Mouse (Mus musculus): ENCODE results near the gene Rpl26.
"Not testable (repeated sequence)": the region's sequence is repeated elsewhere in the genome, so short reads cannot be mapped to it uniquely, and the experiment has no call there.

Gene Rpl26

GRCm38 (mm10) chr11:68924749-68925148 is 23.4 kb downstream of the Rpl26 start:
- no peak for DNase-seq

- no peak for DNase-seq
These were observed 25.6 kb downstream of the Rpl26 start, which contains the start of gene Odf4 for GRCm38 (mm10) chr11:68926981-68927380. TSS of gene Odf4 (minus strand) at chr11:68927081.

DNA sequence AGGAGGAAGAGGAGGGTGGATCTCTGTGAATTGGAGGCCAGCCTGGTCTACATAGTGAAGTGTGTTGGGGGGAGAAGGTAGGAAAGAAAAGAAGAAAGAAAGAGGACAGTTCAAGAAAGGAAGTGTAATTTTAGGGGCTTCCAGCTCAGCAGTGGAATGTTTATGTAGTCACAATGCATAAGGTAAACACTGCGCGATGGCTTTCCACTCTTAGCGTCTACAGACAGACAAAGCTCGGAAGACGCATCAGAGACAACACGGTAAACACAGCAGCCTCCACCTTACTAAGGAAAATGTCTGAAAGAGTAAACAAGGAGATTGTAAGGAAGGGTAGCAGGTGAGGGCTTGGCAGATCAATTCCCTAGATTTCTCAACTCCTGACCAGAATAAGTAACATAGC is 28.6 kb downstream of the Rpl26 start:
- DNase-seq = no peak

DNA sequence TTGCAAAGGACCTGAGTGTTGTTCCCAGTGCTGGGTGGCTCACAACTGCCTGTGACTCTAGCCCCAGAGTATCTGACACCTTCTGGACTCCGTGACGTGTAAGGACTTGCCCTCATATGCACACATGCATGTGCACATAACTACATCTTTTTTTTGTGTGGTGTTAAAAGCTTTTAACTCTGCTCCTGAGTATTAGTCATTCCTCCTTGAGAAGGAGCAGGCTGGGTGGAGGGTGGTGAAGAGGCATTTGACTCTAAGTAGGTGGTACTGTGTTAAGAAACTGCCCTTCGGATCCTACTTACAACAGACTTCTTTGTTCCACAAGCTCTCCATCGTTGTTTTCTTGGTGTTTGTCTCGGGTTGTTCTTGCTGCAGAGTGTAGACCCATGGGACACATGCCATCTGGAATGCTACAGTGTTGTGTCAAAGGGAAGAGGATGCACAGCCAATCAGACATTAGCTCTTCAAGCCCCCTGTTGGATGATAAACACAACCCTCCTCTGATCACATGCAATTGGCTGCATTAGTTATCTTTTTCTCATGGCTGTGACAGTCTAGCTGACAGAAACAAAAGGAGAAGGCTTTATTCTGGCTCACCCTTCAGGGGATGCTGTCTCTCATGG is 32.6 kb downstream of the Rpl26 start:
- peak; percentile 35 for DNase-seq

DNA sequence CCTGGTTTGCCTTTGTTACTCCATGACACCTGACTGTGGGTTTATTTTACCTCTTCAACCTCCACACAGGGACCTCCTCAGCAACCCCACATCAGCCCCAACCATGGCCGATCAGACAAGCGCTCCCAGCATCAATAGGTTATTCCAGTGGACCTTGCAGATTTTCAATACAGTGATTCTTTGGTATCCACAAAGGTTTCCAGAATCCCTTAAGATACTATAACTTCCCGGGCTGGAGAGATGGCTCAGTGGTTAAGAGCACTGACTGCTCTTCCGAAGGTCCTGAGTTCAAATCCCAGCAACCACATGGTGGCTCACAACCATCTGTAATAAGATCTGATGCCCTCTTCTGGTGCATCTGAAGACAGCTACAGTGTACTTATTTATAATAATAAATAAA is 35.6 kb downstream of the Rpl26 start:
- not testable (repeated sequence) for DNase-seq

- peak; percentile 98 for DNase-seq
These were observed 38.3 kb downstream of the Rpl26 start for GRCm38 (mm10) chr11:68939451-68940304.

DNA sequence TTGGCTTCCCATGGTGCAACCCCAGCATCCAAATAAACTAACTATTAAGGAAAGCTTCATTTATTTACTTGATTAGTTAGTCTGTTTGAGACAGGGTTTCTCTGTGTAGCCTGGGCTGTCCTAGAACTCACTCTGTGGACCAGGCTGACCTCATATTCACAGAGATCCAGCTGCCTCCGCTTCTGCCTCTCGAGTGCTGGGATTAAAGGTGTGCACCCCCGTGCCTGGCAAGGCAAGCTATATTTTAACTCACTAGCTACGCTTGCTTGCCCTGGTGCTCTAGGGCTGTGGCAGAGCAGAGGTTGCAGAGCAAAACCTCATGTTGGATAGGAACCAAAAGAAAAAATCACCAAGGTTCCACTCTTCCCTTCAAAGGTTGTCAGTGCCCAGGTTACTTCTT is 39.1 kb downstream of the Rpl26 start:
- DNase-seq = no peak

DNA sequence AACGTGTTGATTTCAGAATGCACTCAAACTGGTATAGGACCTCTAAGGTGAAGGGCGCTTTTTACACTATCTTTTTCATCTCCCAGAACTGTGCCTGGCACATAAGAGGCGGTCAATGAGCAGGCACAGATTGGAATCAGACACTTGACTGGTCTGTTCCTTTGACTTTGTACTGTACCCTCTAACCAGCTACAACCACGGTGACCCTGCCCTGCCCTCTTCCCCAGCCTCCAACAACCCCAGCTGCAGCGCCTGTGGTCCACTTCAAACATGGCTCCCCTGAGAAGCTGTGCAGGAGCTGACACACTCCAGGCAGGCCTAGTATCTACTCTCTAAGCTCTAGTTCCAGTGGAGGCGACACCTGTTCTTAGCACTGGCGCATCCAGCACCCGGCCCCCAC is 41.3 kb downstream of the Rpl26 start:
- DNase-seq = no peak

DNA sequence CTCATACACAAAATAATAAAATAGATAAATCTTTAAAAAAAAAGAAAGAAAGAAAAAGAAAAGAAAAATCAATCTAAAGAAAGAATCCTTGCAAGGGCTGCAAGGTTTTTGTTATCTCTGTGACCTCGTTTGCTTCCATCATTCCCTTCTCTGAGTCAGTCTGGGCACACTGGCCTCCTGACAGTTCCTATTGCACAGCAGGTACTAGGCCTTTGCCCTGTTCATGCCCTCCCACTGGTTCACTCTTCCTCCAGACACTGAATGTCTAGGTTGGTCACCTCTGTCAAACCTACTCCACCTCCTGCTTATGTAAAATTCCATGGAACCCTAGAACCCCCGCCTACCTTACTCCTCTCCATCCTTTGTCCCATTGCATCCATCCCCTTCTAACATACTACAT is 43.9 kb downstream of the Rpl26 start:
- no peak for DNase-seq

DNA sequence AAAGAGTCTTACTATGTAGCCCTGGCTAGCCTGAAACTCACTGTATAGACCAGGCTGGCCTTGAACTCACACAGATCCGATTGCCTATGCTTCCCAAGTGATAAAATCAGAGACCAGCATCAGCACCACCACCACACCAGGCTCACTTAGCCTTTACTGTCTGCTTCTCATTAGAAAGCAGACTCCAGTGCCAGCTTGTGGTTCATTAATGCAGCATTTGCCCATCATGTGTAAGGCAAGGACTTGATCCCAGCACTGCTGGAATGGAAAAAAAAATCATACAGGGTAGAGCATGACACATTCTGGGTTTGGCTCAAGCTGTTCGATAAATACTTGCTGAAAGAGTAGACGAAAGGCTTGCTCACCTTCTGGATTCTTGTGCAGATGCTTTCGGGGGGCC is 44.6 kb downstream of the Rpl26 start:
- no peak for DNase-seq

- peak; percentile 62 for DNase-seq
These were observed 45.5 kb downstream of the Rpl26 start for GRCm38 (mm10) chr11:68946806-68947440.

DNA sequence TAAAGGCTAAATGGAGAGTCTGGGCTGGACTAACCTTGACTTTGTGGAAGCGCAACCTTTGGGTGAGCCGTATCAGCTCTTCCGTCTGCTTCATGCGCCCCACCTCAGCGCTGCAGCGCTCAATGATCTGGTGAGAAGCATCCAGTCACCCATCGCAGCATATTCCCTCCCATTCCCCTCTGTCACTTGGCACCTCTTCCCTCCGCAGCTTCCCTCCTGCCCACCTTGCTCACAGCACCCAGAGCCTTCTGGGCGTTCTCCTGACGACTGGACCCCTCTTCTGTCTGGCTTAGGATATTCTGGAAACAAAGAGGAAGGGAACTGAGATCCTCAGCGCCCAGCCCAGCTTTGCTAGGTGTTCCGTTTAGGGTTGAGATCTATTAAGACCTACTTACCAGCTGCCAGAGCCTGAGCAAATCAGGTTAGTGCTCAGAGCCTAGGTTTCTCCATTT is 46.2 kb downstream of the Rpl26 start:
- DNase-seq = peak; percentile 79

GRCm38 (mm10) chr11:68953903-68954302 is 52.5 kb downstream of the Rpl26 start:
- peak; percentile 21 for DNase-seq

DNA sequence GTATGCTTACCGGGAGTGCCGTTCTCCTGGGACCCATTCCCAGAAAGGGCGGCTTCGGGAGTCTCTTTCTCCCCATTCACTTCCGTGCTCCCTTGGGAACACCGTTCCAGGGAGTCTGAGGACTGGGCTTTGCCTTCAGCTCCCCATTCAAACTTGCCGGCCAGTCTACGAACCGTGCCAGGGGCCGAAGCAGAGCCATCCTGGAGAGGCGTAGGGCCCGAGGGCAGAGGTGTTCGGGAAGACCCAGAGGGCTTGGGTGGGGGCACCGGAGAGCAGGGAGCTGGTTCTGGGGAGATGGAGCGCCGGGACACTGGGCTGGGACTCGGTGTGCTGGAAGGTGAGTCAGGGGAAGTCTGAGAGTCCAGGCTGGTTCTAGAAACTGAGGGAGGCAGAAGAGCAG is 53.0 kb downstream of the Rpl26 start:
- peak; percentile 42 for DNase-seq

DNA sequence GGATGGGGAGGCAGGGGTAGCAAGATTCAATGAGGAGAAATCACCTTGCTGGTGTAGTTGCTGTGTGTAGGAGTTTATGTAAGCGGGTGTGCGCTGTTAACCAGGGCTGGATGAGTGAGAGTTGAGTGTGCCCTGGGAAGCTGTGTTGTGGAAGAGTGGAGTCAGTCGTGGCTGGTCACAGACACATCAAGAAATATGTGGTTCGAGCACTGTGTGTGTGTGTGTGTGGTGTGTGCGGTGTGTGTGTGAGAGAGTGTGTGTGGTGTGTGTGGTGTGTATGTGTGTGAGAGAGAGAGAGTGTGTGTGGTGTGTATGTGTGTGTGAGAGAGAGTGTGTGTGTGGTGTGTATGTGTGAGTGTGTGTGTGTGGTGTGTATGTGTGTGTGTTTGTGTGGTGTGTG is 54.1 kb downstream of the Rpl26 start:
- no peak for DNase-seq

- DNase-seq = no peak
These were observed 54.7 kb downstream of the Rpl26 start for GRCm38 (mm10) chr11:68956107-68956506.

Measured in retina, postnatal 1 day (tissue).